Mouse (Mus musculus) heart, embryonic 14.5 days (tissue): ENCODE data around the gene Hoxa4. TPM values are rescaled to one million over a fixed set of nuclear protein-coding genes. Genes with fewer than 3 reads are reported as not detected.

Experiments used
- ATAC-seq: fragments of 200-750 bp; cut with Nextera tagmentation; 2 replicates; pipeline ENCODE4 v1.8.0; 2017; ENCODE audit warnings: low read depth, moderate TSS enrichment; ENCODE audit not compliant: insufficient number of reproducible peaks, insufficient read depth, low FRiP score
- H3K27ac ChIP-seq, 2 experiments: fragments of 200-500 bp in 1 of 2; fragments of 300-500 bp in 1 of 2; sonication (generic) in 1 of 2; replicated peaks in 1 of 2; 2 replicates each; pipeline ENCODE4 v1.5.1; 2012 to 2014; ENCODE audit warnings: low read depth in 2 of 2, low read length in 2 of 2, control low read depth in 1 of 2, mild to moderate bottlenecking in 1 of 2, mixed read lengths in 1 of 2; ENCODE audit not compliant: control insufficient read depth in 1 of 2, insufficient read depth in 1 of 2
- H3K27me3 ChIP-seq: fragments of 300-500 bp; sonication (generic); 2 replicates; pipeline ENCODE4 v1.6.1; 2014; ENCODE audit warnings: mild to moderate bottlenecking, low read length, control low read depth; ENCODE audit not compliant: control insufficient read depth, insufficient read depth
- H3K36me3 ChIP-seq: fragments of 300-500 bp; sonication (generic); 2 replicates; pipeline ENCODE4 v1.6.1; 2014; ENCODE audit warnings: mild to moderate bottlenecking, control low read depth, low read length, mixed read lengths; ENCODE audit not compliant: control insufficient read depth, insufficient read depth
- H3K4me1 ChIP-seq, 2 experiments: fragments of 200-500 bp in 1 of 2; fragments of 300-500 bp in 1 of 2; sonication (generic) in 1 of 2; 2 replicates each; pipeline ENCODE4 v1.6.1; 2012 to 2014; ENCODE audit warnings: low read length in 2 of 2, control low read depth in 1 of 2, mixed read lengths in 1 of 2; ENCODE audit not compliant: control insufficient read depth in 2 of 2, insufficient read depth in 2 of 2
- H3K4me2 ChIP-seq: fragments of 300-500 bp; sonication (generic); 2 replicates; pipeline ENCODE4 v1.6.1; 2014; ENCODE audit warnings: mild to moderate bottlenecking, low read length
- H3K4me3 ChIP-seq, 2 experiments: fragments of 200-500 bp in 1 of 2; fragments of 300-500 bp in 1 of 2; sonication (generic) in 1 of 2; 2 replicates each; pipeline ENCODE4 v1.5.1; 2012 to 2014; ENCODE audit warnings: low read length in 2 of 2, mild to moderate bottlenecking in 2 of 2, control low read depth in 1 of 2, low read depth in 1 of 2, moderate library complexity in 1 of 2; ENCODE audit not compliant: control insufficient read depth in 1 of 2, insufficient read depth in 1 of 2
- H3K9ac ChIP-seq: fragments of 300-500 bp; sonication (generic); 2 replicates; pipeline ENCODE4 v1.6.1; 2014; ENCODE audit warnings: mild to moderate bottlenecking, low read length
- H3K9me3 ChIP-seq: fragments of 300-500 bp; sonication (generic); 2 replicates; pipeline ENCODE4 v1.6.1; 2016; ENCODE audit warnings: low read length, control low read depth; ENCODE audit not compliant: control insufficient read depth
- WGBS: fragments of 180-500 bp; shearing (Covaris S2); extraction: QIAGEN DNeasy Blood & Tissue Kit; methylation state at CpG from one replicate; pipeline ENCODE4 v1.1.7; 2014; 5-methylcytosine and 5-hydroxymethylcytosine counted together
- polyA plus RNA-seq: library from polyadenylated mRNA; unstranded; fragments of >200 nt; fragmentation: Nextera tagmentation; extraction: Ambion mirVana; gene quantifications from 2 replicates; pipeline ENCODE4 v1.2.1, GENCODE M21; 2014

Gene Hoxa4
- polyA plus RNA-seq, 1 experiment from 2014 or later, result 0.36 TPM

GRCm38 (mm10) chr6:52226569-52227257 is 35.2 kb upstream of the Hoxa4 start:
- Histone ChIP-seq H3K36me3 (no peaks in the 10 kb centered on the region), H3K9ac (no peak overlapping the region), H3K9me3 (no peaks in the 10 kb centered on the region), H3K4me1 (peaks cover 0 to 3% of the 10 kb centered on the region in 2 experiments; a peak in 1 of 4 replicates), H3K4me3 (no peak overlapping the region), H3K27ac (no peak overlapping the region), H3K4me2 (no peak overlapping the region), H3K27me3 (peaks cover 98% of the 10 kb centered on the region)
- ATAC-seq, result no peak
- WGBS, result 2% methylated on average over 26 of the region's 26 CpGs

GRCm38 (mm10) chr6:52225612-52226568 is 34.3 kb upstream of the Hoxa4 start:
- Histone ChIP-seq H3K4me2 (no peak overlapping the region), H3K27ac (no peak overlapping the region), H3K27me3 (peaks cover 99% of the 10 kb centered on the region), H3K4me1 (peaks cover 2 to 6% of the 10 kb centered on the region in 2 experiments; a peak in 1 of 4 replicates), H3K9ac (no peak overlapping the region), H3K9me3 (no peaks in the 10 kb centered on the region), H3K36me3 (no peaks in the 10 kb centered on the region), H3K4me3 (peak overlapping the region in 1 of 2 experiments; percentile 7; a peak in 1 of 4 replicates)
- 2% methylated on average over 69 of the region's 69 CpGs for WGBS
- no peak for ATAC-seq

- H3K4me3 ChIP-seq, result peak overlapping the region in 1 of 2 experiments; percentile 7; a peak in 1 of 4 replicates
- no peak overlapping the region for H3K9ac ChIP-seq
- no peaks in the 10 kb centered on the region for H3K36me3 ChIP-seq
- H3K27me3 ChIP-seq, result peaks cover 99% of the 10 kb centered on the region
- WGBS, result 3% methylated on average over 36 of the region's 36 CpGs
- H3K27ac ChIP-seq, result no peak overlapping the region
- H3K4me2 ChIP-seq, result no peak overlapping the region
- H3K9me3 ChIP-seq, result no peaks in the 10 kb centered on the region
- ATAC-seq, result no peak
- peaks cover 2 to 6% of the 10 kb centered on the region in 2 experiments; a peak in 1 of 4 replicates for H3K4me1 ChIP-seq
Measured at GRCm38 (mm10) chr6:52224895-52225611, 33.5 kb upstream of the Hoxa4 start.

GRCm38 (mm10) chr6:52223939-52224760 is 32.6 kb upstream of the Hoxa4 start:
- Histone ChIP-seq H3K9me3 (no peaks in the 10 kb centered on the region), H3K4me3 (no peak overlapping the region), H3K4me2 (no peak overlapping the region), H3K36me3 (no peaks in the 10 kb centered on the region), H3K4me1 (peaks cover 2 to 6% of the 10 kb centered on the region in 2 experiments; a peak in 1 of 4 replicates), H3K9ac (no peak overlapping the region), H3K27me3 (peaks cover 99% of the 10 kb centered on the region), H3K27ac (no peak overlapping the region)
- ATAC-seq, result no peak
- WGBS, result 3% methylated on average over 24 of the region's 24 CpGs

GRCm38 (mm10) chr6:52222729-52223128 is 31.2 kb upstream of the Hoxa4 start:
- H3K36me3 ChIP-seq, result no peaks in the 10 kb centered on the region
- no peak for ATAC-seq
- WGBS, result 19% methylated on average over 13 of the region's 13 CpGs
- no peaks in the 10 kb centered on the region for H3K9me3 ChIP-seq
- H3K27me3 ChIP-seq, result peaks cover 100% of the 10 kb centered on the region
- H3K4me2 ChIP-seq, result no peak overlapping the region
- H3K4me3 ChIP-seq, result no peak overlapping the region
- no peak overlapping the region for H3K27ac ChIP-seq
- H3K4me1 ChIP-seq, result peaks cover 2 to 6% of the 10 kb centered on the region in 2 experiments; a peak in 1 of 4 replicates
- no peak overlapping the region for H3K9ac ChIP-seq

- 10% methylated on average over 21 of the region's 21 CpGs for WGBS
- Histone ChIP-seq H3K4me1 (peaks cover 2 to 10% of the 10 kb centered on the region in 2 experiments; a peak in 1 of 4 replicates), H3K27ac (no peak overlapping the region), H3K4me3 (peak overlapping the region; percentile 12 to 56; a peak in 3 of 4 replicates), H3K9ac (no peak overlapping the region), H3K4me2 (peak overlapping the region; percentile 97), H3K36me3 (no peaks in the 10 kb centered on the region), H3K27me3 (peaks cover 100% of the 10 kb centered on the region), H3K9me3 (no peaks in the 10 kb centered on the region)
- no peak for ATAC-seq
Measured at GRCm38 (mm10) chr6:52221993-52222685, 30.6 kb upstream of the Hoxa4 start.
